Mouse (Mus musculus): ENCODE measurements at regions not wholly inside any gene's neighbourhood (a gene's known extent, or its start where the extent isn't known, plus 50 kb on each side); places are given as distances from the start of the nearest gene placed in this dataset.

- Histone ChIP-seq H3K4me1 (ENCODE audit: control insufficient read depth in 1 of 2, insufficient read depth in 2 of 2, low read length in 2 of 2) (no peaks in the 10 kb centered on the region), H3K9ac (ENCODE audit: control insufficient read depth, low read depth, low read length, poor library complexity, severe bottlenecking) (no peak overlapping the region), H3K9me3 (replicated peaks; ENCODE audit: insufficient read depth, low read length) (no peaks in the 10 kb centered on the region), H3K36me3 (ENCODE audit: control insufficient read depth in 1 of 2, insufficient read depth in 2 of 2, low read length in 2 of 2) (no peaks in the 10 kb centered on the region), H3K27ac (ENCODE audit: control insufficient read depth, low read depth, low read length) (no peak overlapping the region), H3K79me2 (ENCODE audit: control insufficient read depth, insufficient read depth, low read length, poor library complexity) (no peaks in the 10 kb centered on the region), H3K27me3 (ENCODE audit: control insufficient read depth in 1 of 2, insufficient read depth in 2 of 2, low read length in 2 of 2) (no peaks in the 10 kb centered on the region), H3K4me3 (ENCODE audit: control insufficient read depth in 1 of 2, insufficient read depth in 1 of 2, low read depth in 2 of 2, low read length in 2 of 2) (no peak overlapping the region)
- TF ChIP-seq BHLHE40 (IDR thresholded peaks at IDR 0.05; ENCODE audit: borderline replicate concordance, low read depth, low read length) = no peak
- no peak for TF ChIP-seq KAT2A (conservative IDR thresholded peaks at IDR 0.05; ENCODE audit: low read depth, low read length)
- no peak for TF ChIP-seq MYB (IDR thresholded peaks at IDR 0.05; ENCODE audit: low read depth, low read length)
- no peak for TF ChIP-seq HCFC1 (IDR thresholded peaks at IDR 0.05; ENCODE audit: low read depth, low read length)
- TF ChIP-seq SIN3A (IDR thresholded peaks at IDR 0.05; ENCODE audit: low read length) = no peak
- no peak for TF ChIP-seq TCF12 (IDR thresholded peaks at IDR 0.05; ENCODE audit: low read depth, low read length)
- no peak for TF ChIP-seq POLR2A (IDR thresholded peaks at IDR 0.05; ENCODE audit: control insufficient read depth in 1 of 2, insufficient read depth in 1 of 2, low read depth in 1 of 2, low read length in 2 of 2, poor library complexity in 1 of 2)
- no peak for TF ChIP-seq CHD2 (IDR thresholded peaks at IDR 0.05; ENCODE audit: low read length)
- no peak for TF ChIP-seq USF2 (IDR thresholded peaks at IDR 0.05; ENCODE audit: borderline replicate concordance in 1 of 2, insufficient read depth in 1 of 2, low read depth in 1 of 2, low read length in 2 of 2)
- no peak for TF ChIP-seq E2F4 (IDR thresholded peaks at IDR 0.05; ENCODE audit: borderline replicate concordance, low read depth, low read length)
- TF ChIP-seq USF1 (IDR thresholded peaks at IDR 0.05; ENCODE audit: low read depth, low read length) = no peak
- TF ChIP-seq JUND (IDR thresholded peaks at IDR 0.05; ENCODE audit: low read depth, low read length) = no peak
- TF ChIP-seq TAL1 (IDR thresholded peaks at IDR 0.05; ENCODE audit: low read length) = no peak
- no peak for TF ChIP-seq CHD1 (IDR thresholded peaks at IDR 0.05; ENCODE audit: low read depth, low read length)
- no peak for TF ChIP-seq MEF2A (IDR thresholded peaks at IDR 0.05; ENCODE audit: extremely low read depth, insufficient replicate concordance, low read depth, low read length, poor library complexity, severe bottlenecking)
- no peak for TF ChIP-seq MAZ (IDR thresholded peaks at IDR 0.05; ENCODE audit: low read depth, low read length)
- no peak for TF ChIP-seq ETS1 (IDR thresholded peaks at IDR 0.05; ENCODE audit: low read depth, low read length)
- TF ChIP-seq MXI1 (IDR thresholded peaks at IDR 0.05; ENCODE audit: low read depth, low read length) = no peak
- no peak for TF ChIP-seq RAD21 (IDR thresholded peaks at IDR 0.05; ENCODE audit: low read depth, low read length)
- no peak for TF ChIP-seq ZNF384 (IDR thresholded peaks at IDR 0.05; ENCODE audit: low read depth, low read length)
- DNase-seq (ENCODE audit: low read depth, low spot score) = no peak
These were observed 322.0 kb upstream of the Zeb2 start for GRCm38 (mm10) chr2:45439146-45439545.

GRCm38 (mm10) chr2:45438739-45439138 is 321.5 kb upstream of the Zeb2 start:
- no peaks in the 10 kb centered on the region for H3K79me2 ChIP-seq (ENCODE audit: control insufficient read depth, insufficient read depth, low read length, poor library complexity)
- no peak overlapping the region for H3K4me3 ChIP-seq (ENCODE audit: control insufficient read depth in 1 of 2, insufficient read depth in 1 of 2, low read depth in 2 of 2, low read length in 2 of 2)
- no peak for TF ChIP-seq MXI1 (IDR thresholded peaks at IDR 0.05; ENCODE audit: low read depth, low read length)
- no peak for TF ChIP-seq MAFK (IDR thresholded peaks at IDR 0.05; ENCODE audit: borderline replicate concordance, low read depth, low read length)
- TF ChIP-seq MYC (IDR thresholded peaks at IDR 0.05; ENCODE audit: low read depth, low read length) = no peak
- TF ChIP-seq E2F4 (IDR thresholded peaks at IDR 0.05; ENCODE audit: borderline replicate concordance, low read depth, low read length) = no peak
- TF ChIP-seq SMC3 (IDR thresholded peaks at IDR 0.05; ENCODE audit: low read depth, low read length) = no peak
- no peak for TF ChIP-seq MEF2A (IDR thresholded peaks at IDR 0.05; ENCODE audit: extremely low read depth, insufficient replicate concordance, low read depth, low read length, poor library complexity, severe bottlenecking)
- no peak for TF ChIP-seq ZKSCAN1 (IDR thresholded peaks at IDR 0.05; ENCODE audit: low read depth, low read length)
- no peak for TF ChIP-seq MAX (IDR thresholded peaks at IDR 0.05; ENCODE audit: low read length)
- no peak for TF ChIP-seq RAD21 (IDR thresholded peaks at IDR 0.05; ENCODE audit: low read depth, low read length)
- no peak for TF ChIP-seq GATA1 (IDR thresholded peaks at IDR 0.05; ENCODE audit: low read depth, low read length)
- TF ChIP-seq SIN3A (IDR thresholded peaks at IDR 0.05; ENCODE audit: low read length) = no peak
- no peak for TF ChIP-seq ELF1 (IDR thresholded peaks at IDR 0.05; ENCODE audit: low read depth, low read length)
- no peak overlapping the region for H3K27ac ChIP-seq (ENCODE audit: control insufficient read depth, low read depth, low read length)
- no peaks in the 10 kb centered on the region for H3K4me1 ChIP-seq (ENCODE audit: control insufficient read depth in 1 of 2, insufficient read depth in 2 of 2, low read length in 2 of 2)
- H3K36me3 ChIP-seq (ENCODE audit: control insufficient read depth in 1 of 2, insufficient read depth in 2 of 2, low read length in 2 of 2) = no peaks in the 10 kb centered on the region
- DNase-seq (ENCODE audit: low read depth, low spot score) = no peak
- H3K9ac ChIP-seq (ENCODE audit: control insufficient read depth, low read depth, low read length, poor library complexity, severe bottlenecking) = no peak overlapping the region
- H3K27me3 ChIP-seq (ENCODE audit: control insufficient read depth in 1 of 2, insufficient read depth in 2 of 2, low read length in 2 of 2) = no peaks in the 10 kb centered on the region
- no peaks in the 10 kb centered on the region for H3K9me3 ChIP-seq (replicated peaks; ENCODE audit: insufficient read depth, low read length)
